In the genomic region with DNA sequence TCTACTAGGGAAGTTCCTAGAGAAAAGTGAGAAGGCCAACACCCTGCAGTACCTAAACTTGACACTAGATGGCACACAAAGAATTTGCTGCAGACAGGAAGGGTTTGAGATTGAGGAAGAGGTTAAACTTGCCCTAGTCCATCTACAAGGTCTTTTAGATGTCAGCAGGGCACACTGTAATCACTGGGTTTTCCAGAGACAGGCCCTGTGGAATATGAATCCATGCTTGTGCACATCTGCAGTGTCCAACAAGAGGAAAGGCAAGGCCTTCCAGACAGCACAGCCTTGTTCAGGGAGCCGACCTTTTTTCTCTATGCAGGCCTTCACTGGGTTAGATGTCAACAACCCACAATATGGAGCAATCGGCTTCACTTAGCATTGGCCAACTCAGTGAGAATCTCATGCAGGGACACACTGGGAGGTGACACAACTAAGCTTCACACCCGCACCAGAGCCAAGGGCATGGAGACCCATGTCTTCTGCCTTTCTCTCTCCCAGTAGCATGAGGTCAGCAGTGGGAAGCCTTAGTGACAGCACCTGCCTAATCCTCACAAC, we compare ENCODE assay signal across 8 mouse cellular contexts. TPM values are rescaled to one million over a fixed set of nuclear protein-coding genes. Genes with fewer than 3 reads are reported as not detected.
A peak's percentile ranks its signal among the peaks of the same experiment; 100 is the strongest.
DNase-seq lines count a peak whose midpoint lies in the region; ATAC-seq and TF ChIP-seq lines count a peak whose summit lies in the region.

No protein-coding gene starts in this region.

- no peak overlapping the region for H3K4me3 ChIP-seq in ES-E14 (ENCODE audit: insufficient read depth in 1 of 2, low read depth in 1 of 2, low read length in 2 of 2, poor library complexity in 1 of 2, severe bottlenecking in 1 of 2)
- H3K4me3 ChIP-seq in forebrain, embryonic 14.5 days (ENCODE audit: low read depth, low read length) = no peak overlapping the region
- H3K4me3 ChIP-seq in intestine, embryonic 15.5 days (replicated peaks) = no peak overlapping the region
- no peak overlapping the region for H3K4me3 ChIP-seq in liver, embryonic 14.5 days (ENCODE audit: insufficient read depth in 1 of 2, low read depth in 2 of 2, low read length in 2 of 2)
- H3K4me3 ChIP-seq in neural tube, embryonic 11.5 days (ENCODE audit: low read depth, low read length) = no peak overlapping the region

- H3K4me2 ChIP-seq in forebrain, embryonic 14.5 days (ENCODE audit: low read length) = no peak overlapping the region
- no peak overlapping the region for H3K4me2 ChIP-seq in intestine, embryonic 15.5 days (replicated peaks)
- H3K4me2 ChIP-seq in liver, embryonic 14.5 days (ENCODE audit: low read depth) = no peak overlapping the region
- H3K4me2 ChIP-seq in neural tube, embryonic 11.5 days (ENCODE audit: low read depth) = no peak overlapping the region

- TF ChIP-seq EP300 in liver, embryonic 14.5 days (IDR thresholded peaks at IDR 0.05; ENCODE audit: low read depth) = no peak

- ATAC-seq in forebrain, embryonic 14.5 days = peak; percentile 16; the same call in 1 of the 2 replicates
- peak; percentile 19; the same call in 1 of the 2 replicates for ATAC-seq in intestine, embryonic 15.5 days
- ATAC-seq in liver, embryonic 14.5 days (ENCODE audit: insufficient read depth) = peak; percentile 15; the same call in 1 of the 2 replicates
- 0 out of 2 replicates have a peak, but pooled peaks have one; percentile 23 for ATAC-seq in neural tube, embryonic 11.5 days (ENCODE audit: insufficient read depth, low FRiP score, low TSS enrichment)

- 74% methylated on average over 3 of the region's 3 CpGs for WGBS in forebrain, embryonic 14.5 days
- WGBS in intestine, embryonic 15.5 days = 74% methylated on average over 3 of the region's 3 CpGs
- 43% methylated on average over 3 of the region's 3 CpGs for WGBS in liver, embryonic 14.5 days (ENCODE audit: insufficient replicate concordance)
- WGBS in neural tube, embryonic 11.5 days = 77% methylated on average over 3 of the region's 3 CpGs

- H3K27ac ChIP-seq in ES-E14 (ENCODE audit: insufficient read depth, low read depth, low read length, poor library complexity, severe bottlenecking) = 0 out of 2 replicates have a peak overlapping the region, but pooled peaks have one; percentile 7
- no peak overlapping the region for H3K27ac ChIP-seq in forebrain, embryonic 14.5 days (ENCODE audit: low read depth, low read length)
- H3K27ac ChIP-seq in intestine, embryonic 15.5 days = peak overlapping the region; percentile 33; the same call in 1 of the 2 replicates
- no peak overlapping the region; the same call in 1 of the 2 replicates for H3K27ac ChIP-seq in liver, embryonic 14.5 days
- H3K27ac ChIP-seq in neural tube, embryonic 11.5 days (ENCODE audit: low read depth, low read length) = no peak overlapping the region

- DNase-seq in A20 (ENCODE audit: low read depth, low spot score) (peak; percentile 71), ES-E14 (ENCODE audit: low read depth, low spot score) (peak; percentile 89)
- DNase-seq in cerebellum, adult 11 months = peak; percentile 56
- DNase-seq in forebrain, embryonic 14.5 days (ENCODE audit: low spot score) = peak; percentile 69
- peak in 2 of 3 experiments; percentile 48 to 49 for DNase-seq in liver, embryonic 14.5 days (ENCODE audit: low read depth in 3 of 3, low spot score in 3 of 3)
- peak; percentile 66 for DNase-seq in neural tube, embryonic 11.5 days (ENCODE audit: low spot score)
- no peak for DNase-seq in urinary bladder, postnatal 10 days (ENCODE audit: low spot score)

- H3K9ac ChIP-seq in ES-E14 (ENCODE audit: insufficient read depth, low read depth, low read length, poor library complexity, severe bottlenecking) = no peak overlapping the region
- H3K9ac ChIP-seq in forebrain, embryonic 14.5 days (ENCODE audit: low read length) = no peak overlapping the region
- H3K9ac ChIP-seq in intestine, embryonic 15.5 days = no peak overlapping the region
- H3K9ac ChIP-seq in liver, embryonic 14.5 days (replicated peaks) = no peak overlapping the region
- no peak overlapping the region for H3K9ac ChIP-seq in neural tube, embryonic 11.5 days (ENCODE audit: low read length)

- peaks cover 48% of the 10 kb centered on the region for H3K36me3 ChIP-seq in ES-E14 (ENCODE audit: control insufficient read depth, insufficient read depth, low read length, poor library complexity, severe bottlenecking)
- H3K36me3 ChIP-seq in forebrain, embryonic 14.5 days (ENCODE audit: control insufficient read depth, insufficient read depth, low read length) = peaks cover 41% of the 10 kb centered on the region
- peaks cover 24% of the 10 kb centered on the region for H3K36me3 ChIP-seq in intestine, embryonic 15.5 days
- peaks cover 21% of the 10 kb centered on the region for H3K36me3 ChIP-seq in liver, embryonic 14.5 days (replicated peaks; ENCODE audit: control insufficient read depth, insufficient read depth, low read depth)
- peaks cover 8% of the 10 kb centered on the region for H3K36me3 ChIP-seq in neural tube, embryonic 11.5 days (ENCODE audit: control insufficient read depth, insufficient read depth, low read length)

- H3K9me3 ChIP-seq in ES-E14 (ENCODE audit: control insufficient read depth, insufficient read depth, low read depth, low read length) = no peaks in the 10 kb centered on the region
- no peaks in the 10 kb centered on the region for H3K9me3 ChIP-seq in forebrain, embryonic 14.5 days (replicated peaks; ENCODE audit: control insufficient read depth, low read length)
- no peaks in the 10 kb centered on the region for H3K9me3 ChIP-seq in intestine, embryonic 15.5 days
- no peaks in the 10 kb centered on the region for H3K9me3 ChIP-seq in liver, embryonic 14.5 days (ENCODE audit: control insufficient read depth, low read length)
- H3K9me3 ChIP-seq in neural tube, embryonic 11.5 days (ENCODE audit: control insufficient read depth, low read length) = no peaks in the 10 kb centered on the region

- no peaks in the 10 kb centered on the region for H3K27me3 ChIP-seq in forebrain, embryonic 14.5 days (replicated peaks; ENCODE audit: control insufficient read depth, insufficient read depth, low read length)
- no peaks in the 10 kb centered on the region for H3K27me3 ChIP-seq in intestine, embryonic 15.5 days (replicated peaks)
- H3K27me3 ChIP-seq in liver, embryonic 14.5 days (ENCODE audit: control insufficient read depth, insufficient read depth, low read length) = no peaks in the 10 kb centered on the region
- no peaks in the 10 kb centered on the region for H3K27me3 ChIP-seq in neural tube, embryonic 11.5 days (ENCODE audit: control insufficient read depth, insufficient read depth, low read length)

- H3K4me1 ChIP-seq in ES-E14 (ENCODE audit: control insufficient read depth in 2 of 2, insufficient read depth in 2 of 2, low read length in 2 of 2, poor library complexity in 1 of 2) = peaks cover 0 to 29% of the 10 kb centered on the region in 2 experiments; a peak in 2 of 4 replicates
- no peaks in the 10 kb centered on the region for H3K4me1 ChIP-seq in forebrain, embryonic 14.5 days (ENCODE audit: control insufficient read depth, insufficient read depth, low read length)
- 0 out of 2 replicates have a peak, but pooled peaks cover 2% of the 10 kb centered on the region for H3K4me1 ChIP-seq in intestine, embryonic 15.5 days (replicated peaks)
- peaks cover 0 to 8% of the 10 kb centered on the region in 2 experiments; a peak in 2 of 4 replicates for H3K4me1 ChIP-seq in liver, embryonic 14.5 days (replicated peaks; ENCODE audit: control insufficient read depth in 2 of 2, insufficient read depth in 2 of 2, low read length in 1 of 2)
- H3K4me1 ChIP-seq in neural tube, embryonic 11.5 days (ENCODE audit: control insufficient read depth, insufficient read depth, low read length) = no peaks in the 10 kb centered on the region

- in situ Hi-C loops in ES-E14 (cut with MboI; ENCODE audit: low sequenced_read_pairs in 2 of 2, unreplicated experiment in 2 of 2) = no loop called here

- peak; percentile 86 for TF ChIP-seq CTCF in liver, embryonic 14.5 days (IDR thresholded peaks at IDR 0.05; ENCODE audit: low read depth)

TF ChIP-seq in ES-E14, 5 proteins besides CTCF, POLR2A, EP300 and RAD21:
- peak; percentile 24; the same call in 1 of the 2 replicates for TF ChIP-seq HCFC1 (IDR thresholded peaks at IDR 0.05; ENCODE audit: borderline replicate concordance, insufficient read depth, low read length)
- no peak for TF ChIP-seq ZC3H11A (IDR thresholded peaks at IDR 0.05; ENCODE audit: borderline replicate concordance, low read depth, low read length)
- TF ChIP-seq ZNF384 (IDR thresholded peaks at IDR 0.05; ENCODE audit: low read depth, low read length) = no peak
- TF ChIP-seq MAFK (IDR thresholded peaks at IDR 0.05; ENCODE audit: insufficient read depth, low read depth, low read length) = no peak
- TF ChIP-seq CHD2 (IDR thresholded peaks at IDR 0.05; ENCODE audit: low read depth, low read length) = no peak

RNA-seq across cellular contexts. Expression of a gene that starts 16.0 kb away (rescaled TPM):
- total RNA-seq in ES-E14 (2012; rRNA removed) = 815 and 854 TPM in 2 replicates
- polyA plus RNA-seq in forebrain, embryonic 14.5 days (2014; fragmentation: Nextera tagmentation; extraction: Ambion mirVana) = 218 and 229 TPM in 2 replicates
- polyA plus RNA-seq in intestine, embryonic 15.5 days (2015; fragmentation: Nextera tagmentation; extraction: Ambion mirVana) = 295 and 300 TPM in 2 replicates
- polyA plus RNA-seq in liver, embryonic 14.5 days (2012; rRNA removed) = 18.2 and 44.0 TPM in 2 replicates
- polyA plus RNA-seq in liver, embryonic 14.5 days (2014; fragmentation: Nextera tagmentation; extraction: Ambion mirVana) = 137 and 143 TPM in 2 replicates
- polyA plus RNA-seq in neural tube, embryonic 11.5 days (2014; fragmentation: Nextera tagmentation; extraction: Ambion mirVana) = 225 and 234 TPM in 2 replicates

RNA-seq across cellular contexts. Expression of a gene that starts 41.2 kb away (rescaled TPM):
- total RNA-seq in ES-E14 (2012; rRNA removed) = 22.4 and 32.5 TPM in 2 replicates
- 19.7 and 22.1 TPM in 2 replicates for polyA plus RNA-seq in forebrain, embryonic 14.5 days (2014; fragmentation: Nextera tagmentation; extraction: Ambion mirVana)
- polyA plus RNA-seq in intestine, embryonic 15.5 days (2015; fragmentation: Nextera tagmentation; extraction: Ambion mirVana) = 24.8 and 30.0 TPM in 2 replicates
- 2.1 and 5.2 TPM in 2 replicates for polyA plus RNA-seq in liver, embryonic 14.5 days (2012; rRNA removed)
- polyA plus RNA-seq in liver, embryonic 14.5 days (2014; fragmentation: Nextera tagmentation; extraction: Ambion mirVana) = 9.6 and 11.2 TPM in 2 replicates
- 27.3 and 28.6 TPM in 2 replicates for polyA plus RNA-seq in neural tube, embryonic 11.5 days (2014; fragmentation: Nextera tagmentation; extraction: Ambion mirVana)

Comparison
In these comparisons a context has a peak if more than half of its experiments do, and no peak if none do; other contexts are left out.
1. H3K27ac ChIP-seq: peak in ES-E14 (single experiment) and intestine, embryonic 15.5 days (single experiment); none in forebrain, embryonic 14.5 days (single experiment), liver, embryonic 14.5 days (single experiment) and neural tube, embryonic 11.5 days (single experiment).
2. Peak in every context shown above with its lines, with median percentiles within 50 percentile points of each other: ATAC-seq.